Mouse (Mus musculus): ENCODE results near the gene Rpgrip1.

GRCm38 (mm10) chr14:52141445-52142127 lies 31.1 kb downstream of the Rpgrip1 start:
- TF ChIP-seq CTCF (IDR thresholded peaks at IDR 0.05; ENCODE audit: extremely low read depth, insufficient read depth, low read length) (no peak), POLR2A (IDR thresholded peaks at IDR 0.05; ENCODE audit: extremely low read depth, insufficient read depth, low read length) (no peak)
